Mouse (Mus musculus) liver, adult (tissue): Measurements from ENCODE around the gene Tom1l2.

Experiments
- GATA4 ChIP-seq: IDR thresholded peaks from 2 replicates; pipeline ENCODE4 v1.6.1; 2014; ENCODE audit warnings: mild to moderate bottlenecking, low read length; ENCODE audit not compliant: insufficient replicate concordance

Tom1l2 gene

GRCm38 (mm10) chr11:60318716-60319115 lies 34.0 kb downstream of the Tom1l2 start:
- TF ChIP-seq GATA4: no peak

GRCm38 (mm10) chr11:60317376-60318102 lies 35.2 kb downstream of the Tom1l2 start:
- TF ChIP-seq GATA4: no peak

- no peak for TF ChIP-seq GATA4
These were observed 35.8 kb downstream of the Tom1l2 start for GRCm38 (mm10) chr11:60316883-60317282.

GRCm38 (mm10) chr11:60316250-60316649 lies 36.5 kb downstream of the Tom1l2 start:
- no peak for TF ChIP-seq GATA4

GRCm38 (mm10) chr11:60311025-60311854 lies 41.5 kb downstream of the Tom1l2 start:
- no peak for TF ChIP-seq GATA4

- TF ChIP-seq GATA4: no peak
These were observed 42.8 kb downstream of the Tom1l2 start for GRCm38 (mm10) chr11:60309875-60310274.

- no peak for TF ChIP-seq GATA4
These were observed 44.1 kb downstream of the Tom1l2 start for GRCm38 (mm10) chr11:60308506-60309116.

GRCm38 (mm10) chr11:60308061-60308460 lies 44.6 kb downstream of the Tom1l2 start:
- no peak for TF ChIP-seq GATA4

GRCm38 (mm10) chr11:60307375-60307825 lies 45.3 kb downstream of the Tom1l2 start:
- no peak for TF ChIP-seq GATA4

- no peak for TF ChIP-seq GATA4
These were observed 45.9 kb downstream of the Tom1l2 start for GRCm38 (mm10) chr11:60306834-60307233.

GRCm38 (mm10) chr11:60305611-60306010 lies 47.1 kb downstream of the Tom1l2 start:
- no peak for TF ChIP-seq GATA4

GRCm38 (mm10) chr11:60303497-60303896 lies 49.2 kb downstream of the Tom1l2 start:
- TF ChIP-seq GATA4: no peak

GRCm38 (mm10) chr11:60302354-60303083 lies 50.2 kb downstream of the Tom1l2 start:
- TF ChIP-seq GATA4: no peak

- no peak for TF ChIP-seq GATA4
These were observed 51.0 kb downstream of the Tom1l2 start for GRCm38 (mm10) chr11:60301588-60302208.

GRCm38 (mm10) chr11:60300318-60300717 lies 52.4 kb downstream of the Tom1l2 start:
- TF ChIP-seq GATA4: no peak
